ENCODE assay signal across 1 mouse cellular context in the genomic region with DNA sequence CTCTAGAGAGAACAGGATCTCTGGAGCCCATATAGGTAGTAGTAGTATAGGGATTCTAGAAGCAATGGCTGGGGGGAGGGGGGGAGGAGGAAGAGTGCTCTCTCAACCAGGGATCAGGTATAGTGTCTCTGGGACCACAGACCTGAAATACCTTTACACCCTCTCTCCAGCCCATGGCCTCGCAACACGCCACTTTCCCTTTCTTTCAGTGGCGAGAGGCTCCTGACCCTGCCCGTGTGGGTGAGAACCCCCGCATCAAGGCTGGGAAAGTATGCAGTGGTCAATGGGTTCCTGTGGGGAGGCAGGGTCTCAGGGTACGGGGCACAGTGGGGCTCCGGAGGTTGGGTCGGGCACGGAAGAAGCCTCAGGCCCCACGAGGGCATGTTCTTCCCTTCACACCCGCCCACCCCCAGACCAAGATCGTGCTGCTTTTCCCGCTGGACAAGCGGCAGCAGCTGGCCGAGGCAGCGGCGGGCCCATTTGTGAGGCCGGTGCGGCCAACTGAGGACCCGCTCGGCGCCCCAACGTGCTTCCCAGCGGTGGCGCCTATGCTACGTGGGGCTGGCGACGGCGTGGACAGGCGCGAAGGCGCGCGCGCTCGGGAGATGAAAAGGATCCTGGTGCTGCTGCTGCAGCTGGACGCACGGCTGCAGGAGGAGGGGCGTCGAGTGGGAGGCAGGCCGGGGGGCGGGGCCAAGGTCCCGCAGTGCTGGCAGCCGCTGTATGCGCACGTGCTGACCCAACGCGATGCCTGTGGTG.
TF ChIP-seq lines count a peak whose summit lies in the region.

No protein-coding gene starts in this region.

TF ChIP-seq in ES-E14, 5 proteins besides CTCF, POLR2A, EP300 and RAD21:
- TF ChIP-seq ZNF384 (IDR thresholded peaks at IDR 0.05; ENCODE audit: low read depth, low read length) = no peak
